Mouse (Mus musculus): ENCODE measurements around the gene Tmbim6.

GRCm38 (mm10) chr15:99344961-99345360, 47.7 kb upstream of the Tmbim6 start:
- TF ChIP-seq MYOG (IDR thresholded peaks at IDR 0.05; ENCODE audit: control insufficient read depth, extremely low read depth, insufficient read length), result no peak
- TF ChIP-seq CTCF (IDR thresholded peaks at IDR 0.05; ENCODE audit: control insufficient read depth, insufficient read depth, insufficient read length), result peak; percentile 0
